Comparison of ENCODE assay signal across 11 mouse cellular contexts in the genomic region with DNA sequence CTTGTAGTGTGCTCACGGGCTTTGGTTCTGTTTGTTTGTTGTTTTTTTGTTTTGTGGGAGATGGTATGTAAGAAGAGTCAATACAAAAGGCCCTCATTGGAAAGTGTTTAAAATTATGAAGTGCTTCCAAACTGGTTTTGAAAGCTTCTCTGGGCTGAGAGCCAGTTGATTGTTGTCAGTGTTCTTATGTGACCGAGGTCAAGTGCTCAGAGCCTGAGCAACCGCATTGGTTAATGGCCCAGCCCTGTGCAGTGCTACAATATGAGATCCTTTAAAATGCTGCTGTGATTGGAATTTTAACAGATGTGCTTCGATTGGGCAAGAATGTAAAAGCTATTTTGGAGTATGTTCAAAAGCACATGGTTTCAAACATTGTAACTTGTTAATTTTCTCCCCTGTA.
DNase-seq lines count a peak whose midpoint lies in the region; ATAC-seq lines count a peak whose summit lies in the region.
"Had no signal": no experiment of that assay in that cellular context is flagged by ENCODE, and none has a peak within 500 bp of the region (broad histone marks: within the 10 kb centered on the region; RNA-seq: fewer than 3 reads in every experiment).

No protein-coding gene starts in this region.

- H3K4me1 ChIP-seq in hindbrain, embryonic 14.5 days (replicated peaks; ENCODE audit: control insufficient read depth, insufficient read depth, low read length), result peaks cover 6% of the 10 kb centered on the region; the same call in 1 of the 2 replicates
- H3K4me1 ChIP-seq in hindbrain, embryonic 13.5 days (replicated peaks), result peaks cover 15% of the 10 kb centered on the region; the same call in 1 of the 2 replicates
- H3K4me1 ChIP-seq in stomach, embryonic 16.5 days (ENCODE audit: control insufficient read depth, insufficient read depth, low read length), result peaks cover 6% of the 10 kb centered on the region
- H3K4me1 ChIP-seq: liver, embryonic 15.5 days had no signal

- H3K4me3 ChIP-seq in hindbrain, embryonic 14.5 days (replicated peaks; ENCODE audit: low read length), result no peak overlapping the region
- no peak overlapping the region for H3K4me3 ChIP-seq in hindbrain, embryonic 13.5 days
- H3K4me3 ChIP-seq in stomach, embryonic 16.5 days (replicated peaks; ENCODE audit: low read length), result no peak overlapping the region
- H3K4me3 ChIP-seq: left cerebral cortex, adult 2 months; liver, embryonic 15.5 days had no signal

- no peak overlapping the region for H3K27ac ChIP-seq in hindbrain, embryonic 14.5 days
- H3K27ac ChIP-seq in hindbrain, embryonic 13.5 days, result no peak overlapping the region
- H3K27ac ChIP-seq in stomach, embryonic 16.5 days (ENCODE audit: low read length), result no peak overlapping the region
- H3K27ac ChIP-seq: left cerebral cortex, adult 2 months; liver, embryonic 15.5 days had no signal

- H3K9ac ChIP-seq in hindbrain, embryonic 14.5 days, result no peak overlapping the region
- H3K9ac ChIP-seq in hindbrain, embryonic 13.5 days, result no peak overlapping the region
- no peak overlapping the region for H3K9ac ChIP-seq in stomach, embryonic 16.5 days (ENCODE audit: low read length)
- H3K9ac ChIP-seq: liver, embryonic 15.5 days had no signal

- ATAC-seq in hindbrain, embryonic 14.5 days (ENCODE audit: low FRiP score), result no peak
- ATAC-seq in hindbrain, embryonic 13.5 days (ENCODE audit: low FRiP score), result no peak
- ATAC-seq in stomach, embryonic 16.5 days (ENCODE audit: insufficient read depth, low FRiP score), result peak; percentile 40; the same call in 1 of the 2 replicates
- no peak for ATAC-seq in erythroid progenitor cell, adult 5-6 weeks (replicated peaks; ENCODE audit: low FRiP score, poor library complexity, severe bottlenecking)

- H3K4me2 ChIP-seq in hindbrain, embryonic 14.5 days (replicated peaks), result no peak overlapping the region
- H3K4me2 ChIP-seq in hindbrain, embryonic 13.5 days, result no peak overlapping the region
- H3K4me2 ChIP-seq in stomach, embryonic 16.5 days (ENCODE audit: low read depth, low read length), result no peak overlapping the region
- H3K4me2 ChIP-seq: liver, embryonic 15.5 days had no signal

- H3K36me3 ChIP-seq in hindbrain, embryonic 14.5 days (replicated peaks; ENCODE audit: control insufficient read depth, insufficient read depth), result no peaks in the 10 kb centered on the region
- no peaks in the 10 kb centered on the region for H3K36me3 ChIP-seq in hindbrain, embryonic 13.5 days
- H3K36me3 ChIP-seq in stomach, embryonic 16.5 days (ENCODE audit: control insufficient read depth, insufficient read depth, low read length), result no peaks in the 10 kb centered on the region
- H3K36me3 ChIP-seq: liver, embryonic 15.5 days had no signal

- peak; percentile 43 for DNase-seq in hindbrain, embryonic 14.5 days (ENCODE audit: low spot score)
- peak; percentile 45 for DNase-seq in ovary, adult 18-20 months (ENCODE audit: low spot score)
- DNase-seq in ovary, postnatal 14 days (ENCODE audit: low spot score), result no peak
- DNase-seq in kidney, postnatal 36 days, result peak; percentile 20 to 23
- no peak for DNase-seq in left cerebral cortex, adult 11 months (ENCODE audit: low spot score)
- DNase-seq: cerebellum, postnatal 36 days had no signal

- H3K27me3 ChIP-seq in hindbrain, embryonic 14.5 days (ENCODE audit: control insufficient read depth, insufficient read depth, low read length), result no peaks in the 10 kb centered on the region
- 0 out of 2 replicates have a peak, but pooled peaks cover 3% of the 10 kb centered on the region for H3K27me3 ChIP-seq in hindbrain, embryonic 13.5 days
- no peaks in the 10 kb centered on the region for H3K27me3 ChIP-seq in stomach, embryonic 16.5 days (ENCODE audit: control insufficient read depth, insufficient read depth, low read length)
- H3K27me3 ChIP-seq: liver, embryonic 15.5 days had no signal

- 55% methylated on average over 4 of the region's 4 CpGs for WGBS in hindbrain, embryonic 14.5 days
- WGBS in hindbrain, embryonic 13.5 days, result 54% methylated on average over 4 of the region's 4 CpGs
- WGBS in stomach, embryonic 16.5 days, result 35% methylated on average over 4 of the region's 4 CpGs

- no peaks in the 10 kb centered on the region for H3K9me3 ChIP-seq in hindbrain, embryonic 14.5 days (ENCODE audit: control insufficient read depth, low read length)
- no peaks in the 10 kb centered on the region for H3K9me3 ChIP-seq in hindbrain, embryonic 13.5 days
- no peaks in the 10 kb centered on the region for H3K9me3 ChIP-seq in stomach, embryonic 16.5 days (replicated peaks; ENCODE audit: control insufficient read depth, low read length)
- H3K9me3 ChIP-seq: liver, embryonic 15.5 days had no signal

Comparison
In these comparisons a context has a peak if more than half of its experiments do, and no peak if none do; other contexts are left out.
1. DNase-seq: peak in hindbrain, embryonic 14.5 days (single experiment), ovary, adult 18-20 months (single experiment) and kidney, postnatal 36 days (2 of 2); none in ovary, postnatal 14 days (single experiment) and left cerebral cortex, adult 11 months (single experiment).